Mouse (Mus musculus) right cerebral cortex, adult 18-20 months (tissue): ENCODE data around the gene Ptar1.
A peak's percentile ranks its signal among the peaks of the same experiment; 100 is the strongest.

Experiments
- DNase-seq: peaks from one replicate; pipeline ENCODE4 v3.0.0; 2022; ENCODE audit warnings: mixed read lengths

Gene Ptar1

GRCm38 (mm10) chr19:23758554-23759321 is 71.5 kb downstream of the Ptar1 start, which contains the start of gene Apba1:
TSS of gene Apba1 (plus strand) at chr19:23758887.
- peak; percentile 86 for DNase-seq

DNA sequence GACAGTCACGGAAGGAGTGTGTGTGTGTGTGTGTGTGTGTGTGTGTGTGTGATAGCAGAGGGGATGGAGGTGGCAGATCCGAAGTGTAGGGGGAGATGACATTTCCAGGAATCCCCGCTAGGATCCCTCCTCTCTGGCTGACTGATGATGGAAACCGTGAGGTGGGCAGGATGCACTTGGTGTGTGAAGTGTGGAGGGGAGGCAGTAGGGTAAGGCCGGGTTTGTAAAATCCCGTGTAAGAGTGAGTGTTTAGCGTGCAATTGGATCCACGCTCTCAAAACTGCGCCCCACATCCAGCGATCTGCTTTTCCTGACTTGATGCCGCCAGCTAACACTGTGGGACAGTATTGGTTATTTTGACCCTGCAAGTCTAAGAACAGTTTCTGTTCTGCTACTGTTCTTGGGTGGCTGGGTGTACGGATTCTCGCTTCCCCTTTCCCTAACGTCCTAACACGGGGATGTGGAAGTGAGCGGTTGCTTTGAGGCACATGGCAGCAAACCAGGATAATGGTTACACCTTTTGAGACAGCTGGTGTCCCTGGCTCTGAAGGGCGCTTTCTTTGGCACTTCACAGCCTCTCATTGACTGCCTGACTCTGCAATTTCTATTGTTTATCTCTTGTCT is 72.2 kb downstream of the Ptar1 start:
- DNase-seq: no peak

DNA sequence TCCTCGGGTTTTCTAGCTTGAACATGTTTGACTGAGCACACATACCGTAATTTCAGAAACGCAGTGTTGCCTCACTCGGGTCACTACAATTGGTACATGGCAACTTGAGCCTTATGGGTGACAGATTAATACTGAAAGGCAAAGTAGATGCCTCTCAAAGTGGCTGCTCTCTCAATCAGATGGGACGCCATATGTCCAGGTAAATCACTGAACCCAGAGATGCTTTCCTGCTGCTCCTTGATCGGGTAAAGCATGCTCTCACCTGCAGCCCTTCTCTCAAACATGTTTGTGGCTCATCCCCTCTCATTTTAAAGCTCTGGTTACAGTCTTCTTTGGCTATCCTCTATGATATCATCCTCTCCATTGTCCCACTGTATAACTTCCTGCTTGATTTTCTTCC is 76.1 kb downstream of the Ptar1 start:
- no peak for DNase-seq

DNA sequence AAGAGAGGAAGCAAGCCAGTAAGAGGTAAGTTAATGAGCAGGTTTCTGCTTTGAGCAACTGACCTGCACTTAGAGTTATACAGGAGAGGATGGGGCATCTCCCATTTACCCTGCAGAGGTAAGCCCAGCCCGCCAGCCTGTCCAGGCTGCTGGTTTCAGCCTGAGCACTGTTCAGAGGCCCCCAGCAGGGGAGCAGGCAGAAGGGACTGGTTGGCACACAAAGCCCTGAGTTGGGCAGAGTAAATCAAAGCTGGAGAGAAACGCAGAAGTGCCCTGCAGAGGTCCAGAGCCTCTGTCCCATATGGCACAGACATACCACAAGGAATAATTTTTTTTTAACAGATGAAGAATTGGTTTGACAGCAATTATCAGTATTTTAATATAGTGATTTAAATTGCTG is 76.8 kb downstream of the Ptar1 start:
- DNase-seq: no peak

- no peak for DNase-seq
These were observed 81.6 kb downstream of the Ptar1 start for GRCm38 (mm10) chr19:23768864-23769263.

GRCm38 (mm10) chr19:23770494-23771423 is 83.5 kb downstream of the Ptar1 start:
- no peak for DNase-seq

DNA sequence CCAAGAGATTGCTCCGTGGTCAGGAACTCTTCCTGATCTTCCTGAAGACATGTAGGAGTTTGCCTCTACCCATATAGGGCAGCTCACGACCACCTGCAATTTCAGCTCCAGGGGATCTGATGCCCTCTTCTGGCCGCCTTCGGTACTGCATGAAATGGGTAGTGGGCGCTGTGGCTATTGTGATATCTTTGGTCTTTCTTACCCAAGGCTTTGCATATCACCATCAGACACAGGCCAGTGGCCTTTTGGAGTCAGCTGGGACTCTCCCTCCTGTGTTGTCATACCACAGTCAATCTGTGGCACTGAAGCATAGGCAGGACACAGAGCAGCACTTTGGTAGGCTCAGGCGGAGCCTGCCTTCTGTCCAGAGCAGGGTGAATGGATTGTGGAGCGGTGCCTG is 84.7 kb downstream of the Ptar1 start:
- no peak for DNase-seq

DNA sequence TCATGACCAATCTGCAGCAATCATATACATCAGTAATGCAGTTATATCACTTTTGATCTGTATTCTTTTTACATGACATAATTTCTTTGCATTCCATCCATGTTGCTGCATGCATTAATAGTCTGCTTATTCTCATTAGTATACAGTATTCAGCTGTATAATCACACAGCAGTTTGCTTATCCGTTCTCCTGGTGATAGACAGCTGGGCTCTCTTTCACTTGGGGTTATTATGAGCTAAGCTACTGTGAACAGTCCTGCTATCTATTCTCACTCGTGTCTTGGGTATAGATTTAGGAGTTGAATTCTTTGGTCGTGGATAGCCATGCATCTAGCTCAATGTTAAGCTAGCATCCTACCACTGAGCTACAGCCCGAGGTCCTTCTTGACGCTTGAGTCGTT is 88.1 kb downstream of the Ptar1 start:
- no peak for DNase-seq

- DNase-seq: no peak
These were observed 91.9 kb downstream of the Ptar1 start for GRCm38 (mm10) chr19:23779130-23779529.

DNA sequence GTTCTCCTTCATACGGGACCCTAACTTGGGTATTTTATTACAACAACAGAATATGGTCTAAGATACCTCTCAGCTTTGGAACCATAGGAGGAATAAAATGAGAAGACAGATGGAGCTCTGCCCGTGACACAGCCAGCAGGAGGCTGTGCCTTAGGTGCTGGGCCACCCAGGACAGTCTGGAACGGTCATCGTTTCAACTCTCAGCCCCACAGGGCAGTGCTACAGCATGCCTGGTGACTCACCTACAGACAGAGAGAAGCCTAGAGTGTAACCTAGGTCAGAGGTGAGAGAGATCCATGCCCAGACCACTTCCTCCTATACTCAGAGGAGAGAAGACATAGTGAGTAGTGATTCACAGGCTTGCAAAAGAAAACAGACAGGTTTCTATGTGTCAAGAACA is 92.9 kb downstream of the Ptar1 start:
- DNase-seq: no peak
